Mouse (Mus musculus) spleen, postnatal 10 days (tissue): Measurements from ENCODE around the gene Rfx2.
A peak's percentile ranks its signal among the peaks of the same experiment; 100 is the strongest.

ENCODE experiments used
- DNase-seq, 2 experiments: peaks; one replicate each; pipeline ENCODE4 v3.0.0; 2021 to 2022; ENCODE audit warnings: low spot score in 2 of 2

Rfx2 gene

GRCm38 (mm10) chr17:56780291-56780978 lies 50.4 kb downstream of the Rfx2 start:
- DNase-seq = no peak

DNA sequence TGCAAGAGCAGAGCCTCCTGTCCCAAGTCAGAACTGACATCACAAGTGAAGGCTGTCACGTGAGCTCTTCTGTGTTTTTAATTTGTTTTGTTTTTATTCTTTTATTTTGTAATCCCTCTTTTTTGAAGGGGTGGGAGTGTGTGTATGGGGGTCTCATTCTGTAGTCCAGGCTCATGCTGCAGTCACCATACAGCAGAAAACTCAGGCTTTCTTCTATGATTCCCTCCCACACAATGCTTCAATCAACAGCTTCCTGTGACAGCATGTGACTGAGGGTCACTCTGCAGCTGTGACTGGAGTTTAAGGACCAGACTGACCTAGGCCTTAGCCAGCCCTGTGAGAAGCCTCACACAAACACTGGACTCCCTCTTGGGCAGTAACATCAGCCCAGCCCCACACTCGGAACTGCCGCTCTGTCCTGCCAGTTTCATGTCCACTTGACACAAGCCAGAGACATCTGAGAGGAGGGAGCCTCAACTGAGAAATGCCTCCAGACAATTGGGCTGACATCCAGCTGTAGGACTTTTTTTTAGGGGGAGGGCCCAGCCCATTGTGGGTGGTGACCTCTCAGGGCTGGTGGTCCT lies 51.9 kb downstream of the Rfx2 start:
- no peak for DNase-seq

DNA sequence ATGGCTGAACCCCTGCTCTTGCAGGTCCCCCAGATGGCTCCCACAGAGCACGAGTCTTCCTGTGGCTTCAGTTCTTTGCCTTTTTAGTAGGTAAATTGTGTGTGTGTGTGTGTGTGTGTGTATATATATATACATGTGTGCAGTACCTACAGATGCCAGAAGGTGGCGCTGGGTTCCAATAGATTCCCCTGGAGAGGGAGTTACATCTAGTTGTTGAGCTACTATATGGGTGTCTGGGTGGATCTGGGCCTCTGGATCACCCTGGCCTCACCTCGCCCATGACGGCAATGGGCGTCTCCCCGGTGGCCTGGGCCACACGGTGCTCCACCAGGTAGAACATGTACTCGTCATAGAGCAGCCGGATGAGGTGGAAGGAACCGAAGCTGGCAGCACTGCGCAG lies 53.2 kb downstream of the Rfx2 start:
- DNase-seq = peak in 1 of 2 experiments; percentile 55

DNA sequence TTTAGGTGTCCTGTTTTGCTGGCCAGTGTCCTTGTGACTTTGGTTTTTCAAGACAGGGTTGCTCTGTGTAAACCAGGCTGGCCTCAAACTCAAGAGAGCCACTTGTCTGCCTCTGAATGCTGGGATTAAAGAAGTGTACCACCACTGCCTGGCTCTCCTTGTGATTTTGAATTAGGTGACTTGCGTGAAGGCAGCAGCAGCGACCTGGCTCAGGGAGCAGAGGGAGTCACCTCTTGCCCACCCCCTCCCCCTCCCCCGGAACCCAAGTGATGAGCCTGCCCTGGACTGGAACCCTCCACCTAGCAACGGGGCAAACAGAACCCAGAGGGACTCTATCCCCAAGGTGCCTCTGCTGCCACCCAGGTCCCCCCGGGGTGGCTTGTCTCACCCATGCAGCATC lies 60.9 kb downstream of the Rfx2 start, which contains the start of gene Prr22:
Prr22 (plus strand) TSS at position 301 of the 400 bp plus-strand sequence.
- DNase-seq = no peak

DNA sequence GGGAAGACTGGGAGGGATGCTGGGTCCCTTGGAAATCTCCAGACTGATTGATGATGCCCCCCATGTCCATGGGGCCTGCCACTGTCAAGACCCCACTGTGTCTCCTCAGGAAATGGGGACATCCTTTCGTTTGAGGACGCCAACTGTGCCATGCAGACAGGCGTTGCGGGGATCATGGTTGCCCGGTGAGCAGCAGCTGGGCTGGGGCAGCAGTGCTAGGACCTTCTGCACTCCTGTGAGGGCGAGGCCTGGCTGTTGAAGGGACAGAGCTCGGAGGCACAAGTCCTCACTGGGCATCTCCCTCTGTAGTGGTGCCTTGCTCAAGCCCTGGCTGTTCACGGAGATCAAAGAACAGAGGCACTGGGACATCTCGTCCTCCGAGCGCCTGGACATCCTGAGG lies 61.9 kb downstream of the Rfx2 start:
- DNase-seq = no peak

- no peak for DNase-seq
Measured at GRCm38 (mm10) chr17:56767531-56768135, 63.2 kb downstream of the Rfx2 start.

GRCm38 (mm10) chr17:56766631-56767405 lies 64.0 kb downstream of the Rfx2 start:
- DNase-seq = no peak

GRCm38 (mm10) chr17:56765431-56765830 lies 65.4 kb downstream of the Rfx2 start:
- no peak for DNase-seq

DNA sequence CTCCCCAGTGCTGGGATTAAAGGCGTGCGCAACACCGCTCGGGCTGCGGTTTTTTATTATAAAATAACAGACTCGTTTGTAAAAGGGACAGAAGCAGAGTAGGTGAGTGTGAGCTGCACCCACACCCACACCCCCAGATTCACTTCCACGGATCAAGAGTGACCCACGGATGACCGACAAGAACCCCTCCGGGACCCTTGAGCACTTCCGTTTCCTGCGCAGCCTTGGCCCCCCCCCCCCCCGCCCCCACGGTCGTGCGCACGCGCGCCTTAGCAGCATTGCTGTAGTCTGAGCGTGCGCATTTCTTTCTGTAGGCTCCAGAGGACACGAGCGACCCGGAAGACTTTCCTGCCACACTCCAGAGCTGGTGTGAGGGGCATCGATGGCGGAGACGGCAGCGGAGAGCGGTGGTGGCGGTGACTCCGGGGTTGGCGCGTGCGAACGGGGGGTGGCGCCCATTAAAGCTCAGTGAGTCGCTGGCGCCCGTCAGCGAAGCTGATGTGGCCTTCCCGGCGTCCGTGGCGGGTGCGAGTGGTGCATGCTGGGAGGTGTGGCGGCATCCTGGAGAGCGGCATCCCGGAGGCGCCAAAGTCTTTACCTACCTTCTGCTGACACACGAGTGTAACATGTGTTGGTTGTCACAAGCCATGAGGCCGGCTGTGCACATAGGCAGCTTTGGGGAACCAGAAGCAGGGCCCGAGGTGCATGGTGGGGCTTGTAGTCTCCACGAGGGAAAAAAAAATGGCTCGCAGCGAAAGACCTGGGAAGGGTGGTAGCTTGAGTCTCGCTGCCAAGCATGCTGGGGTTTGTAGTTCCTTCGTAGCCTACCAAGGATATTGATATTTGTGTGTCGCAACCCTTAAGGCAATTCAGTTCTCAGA lies 66.1 kb downstream of the Rfx2 start, which contains the start of gene Dus3l:
Dus3l (plus strand) TSS at position 284 of the 881 bp plus-strand sequence.
- peak; percentile 89 to 97 for DNase-seq

DNA sequence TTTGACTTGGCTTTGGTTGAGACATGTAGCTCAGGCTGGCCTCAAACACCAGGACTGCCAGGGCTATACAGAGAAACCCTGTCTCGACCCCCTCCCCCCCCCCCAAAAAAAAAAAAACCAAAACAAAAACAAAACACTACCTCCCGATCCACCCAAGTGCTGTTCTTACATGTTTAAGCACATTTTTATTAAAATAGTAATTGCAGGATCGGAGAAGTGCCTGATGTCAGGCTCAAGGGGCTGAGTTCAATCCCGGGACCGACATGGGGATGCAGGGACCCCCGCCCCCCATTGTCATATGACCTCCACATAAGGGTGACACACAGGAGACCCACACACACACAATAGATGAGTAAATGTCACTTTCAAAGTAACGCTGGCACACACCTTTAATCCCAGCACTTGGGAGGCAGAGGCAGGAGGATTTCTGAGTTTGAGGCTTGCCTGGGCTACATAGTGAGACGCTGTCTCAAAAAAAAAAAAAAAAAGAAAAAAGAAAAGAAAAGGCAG lies 67.0 kb downstream of the Rfx2 start:
- DNase-seq = no peak

DNA sequence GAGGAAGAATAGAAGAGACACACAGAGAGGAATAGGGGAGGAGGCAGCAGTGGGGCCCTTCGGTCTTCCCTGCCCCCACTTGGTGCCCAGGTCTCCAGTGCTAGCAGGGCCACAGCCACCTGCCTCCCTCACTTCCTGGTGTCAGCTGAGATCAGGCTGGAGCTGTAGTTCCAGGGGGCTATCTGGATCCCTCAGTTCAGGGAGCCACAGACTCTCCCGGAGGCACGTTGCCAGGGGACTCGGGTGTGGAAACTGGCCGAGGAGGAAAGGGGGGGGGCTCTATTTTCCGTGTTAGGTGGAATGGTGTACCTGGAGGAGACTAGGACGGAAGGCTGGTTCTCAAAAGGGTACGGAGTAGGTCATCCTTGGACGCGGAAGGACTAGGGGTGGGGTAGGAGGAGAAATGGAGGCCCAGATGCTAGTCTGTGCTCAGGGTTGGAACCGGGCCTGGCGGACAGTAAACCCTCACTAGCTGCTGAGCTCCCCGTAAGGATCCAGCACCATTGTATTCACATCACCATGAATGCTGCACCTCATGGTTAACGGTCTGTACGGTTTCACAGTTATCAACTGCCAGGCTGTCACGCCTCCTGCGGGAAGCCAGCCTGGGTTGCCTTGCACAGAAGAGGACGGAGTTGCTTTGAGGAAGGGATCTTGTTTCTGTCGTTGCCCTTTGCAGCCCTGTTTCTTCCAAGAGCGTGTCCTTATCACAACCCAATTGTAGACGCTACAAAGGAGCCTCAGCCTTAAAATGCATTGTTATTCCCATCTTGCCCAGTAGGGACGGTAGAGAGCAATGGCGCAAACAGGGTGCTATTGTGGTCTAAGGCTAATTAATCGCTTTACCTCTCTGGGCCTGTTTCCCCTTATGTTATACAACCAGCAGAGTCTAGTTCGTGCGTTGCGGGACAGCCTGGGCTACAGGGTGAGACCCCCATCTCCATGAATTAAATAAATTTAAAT lies 67.8 kb downstream of the Rfx2 start:
- DNase-seq = peak; percentile 75 to 78

- peak; percentile 87 to 95 for DNase-seq
Measured at GRCm38 (mm10) chr17:56761991-56762410, 68.8 kb downstream of the Rfx2 start.

DNA sequence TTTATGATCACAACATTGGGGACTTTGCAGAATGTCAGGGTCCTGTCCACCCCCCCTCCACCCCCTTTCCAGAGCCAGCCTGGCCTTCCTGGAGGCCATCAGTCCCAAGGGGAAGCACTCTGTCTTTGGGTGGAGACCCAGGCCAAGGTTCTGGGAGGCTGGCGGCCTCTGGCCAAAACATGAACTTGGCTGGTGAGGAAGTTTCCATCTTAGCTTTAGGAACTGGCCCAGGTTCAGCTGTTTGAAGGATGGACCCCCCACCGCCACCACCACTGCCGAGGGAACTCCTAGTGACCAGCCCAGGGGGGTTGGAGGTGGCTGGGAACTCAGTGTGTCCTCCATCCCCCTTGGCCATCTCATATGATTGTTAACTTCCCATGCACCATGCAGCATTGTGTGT lies 69.7 kb downstream of the Rfx2 start:
- DNase-seq = no peak

GRCm38 (mm10) chr17:56759261-56759660 lies 71.6 kb downstream of the Rfx2 start:
- DNase-seq = no peak

- peak; percentile 70 to 89 for DNase-seq
Measured at GRCm38 (mm10) chr17:56758132-56758531, 72.7 kb downstream of the Rfx2 start.

DNA sequence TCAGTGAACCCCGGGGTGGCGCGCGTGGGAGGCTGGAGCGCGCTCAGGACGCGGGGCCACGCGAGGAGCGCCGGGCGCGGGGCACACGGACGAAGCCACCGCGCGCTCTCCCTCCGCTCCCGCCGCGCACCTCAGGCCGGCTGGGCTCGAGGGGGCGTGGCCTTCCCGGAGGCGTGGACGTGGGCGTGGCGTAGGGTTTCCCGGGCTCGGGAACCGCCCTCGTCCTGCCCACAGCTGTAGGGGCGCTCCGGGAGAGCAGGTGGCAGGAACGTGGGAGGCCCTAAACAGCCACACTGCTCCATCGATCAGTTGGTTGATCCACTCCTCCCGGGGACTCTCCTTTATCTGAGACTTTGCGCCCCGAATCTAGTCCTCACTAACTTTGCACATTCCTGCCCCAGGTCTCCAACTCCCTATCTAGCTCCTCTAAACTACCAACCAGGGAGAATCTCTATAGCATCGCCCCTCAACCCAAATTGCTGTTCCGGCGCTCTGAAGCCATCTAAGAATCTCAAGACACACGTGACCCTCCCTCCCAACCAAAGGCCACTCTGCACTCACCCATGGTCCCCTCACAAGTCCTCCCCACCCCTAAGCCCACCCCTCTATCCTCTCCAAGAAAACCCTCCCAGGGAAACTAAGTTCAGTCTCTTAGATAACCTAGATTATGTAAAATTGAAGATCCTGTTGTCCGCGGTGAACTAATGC lies 73.2 kb downstream of the Rfx2 start, which contains the start of gene Nrtn:
Nrtn (minus strand) TSS at position 115 of the 708 bp plus-strand sequence.
- peak; percentile 85 to 90 for DNase-seq

GRCm38 (mm10) chr17:56756703-56757399 lies 74.0 kb downstream of the Rfx2 start:
- DNase-seq = peak in 1 of 2 experiments; percentile 50
